In the genomic region with DNA sequence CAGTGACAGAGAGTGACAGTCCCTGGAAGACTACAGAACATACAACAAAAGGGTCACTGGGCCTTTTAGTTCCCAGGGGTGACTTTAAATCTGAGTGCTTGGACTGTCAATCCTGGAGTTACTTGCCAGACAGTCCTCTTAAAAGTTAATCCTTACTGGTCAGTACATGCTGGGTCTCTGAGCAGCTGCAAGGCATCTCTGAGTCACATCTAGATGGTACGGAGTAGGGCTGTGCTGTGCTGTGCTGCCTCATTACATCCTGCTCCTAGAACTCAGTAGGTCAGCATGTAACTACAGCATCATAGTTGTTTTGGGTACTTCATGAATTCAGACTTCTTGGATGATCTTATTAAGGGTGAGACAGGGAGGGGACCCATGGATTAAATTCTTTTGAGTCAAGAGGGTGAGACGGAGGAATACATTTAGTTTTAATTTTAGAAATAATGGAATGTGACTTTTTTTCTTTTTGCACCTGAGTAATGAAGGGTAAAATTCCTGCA, we compare ENCODE assay signal across 11 mouse cellular contexts.
"Had no signal": no experiment of that assay in that cellular context is flagged by ENCODE, and none has a peak within 500 bp of the region (broad histone marks: within the 10 kb centered on the region; RNA-seq: fewer than 3 reads in every experiment).

No protein-coding gene starts in this region.

- H3K27ac ChIP-seq: liver, embryonic 14.5 days; midbrain, embryonic 12.5 days; stomach, embryonic 15.5 days had no signal

- H3K4me2 ChIP-seq: limb, embryonic 12.5 days; midbrain, embryonic 12.5 days; stomach, embryonic 15.5 days had no signal

- H3K9ac ChIP-seq: limb, embryonic 12.5 days; liver, embryonic 14.5 days; midbrain, embryonic 12.5 days; stomach, embryonic 15.5 days had no signal

- H3K4me1 ChIP-seq: limb, embryonic 12.5 days; stomach, embryonic 15.5 days had no signal

- H3K4me3 ChIP-seq: limb, embryonic 12.5 days; midbrain, embryonic 12.5 days; stomach, embryonic 15.5 days had no signal

- H3K36me3 ChIP-seq: limb, embryonic 12.5 days; midbrain, embryonic 12.5 days; stomach, embryonic 15.5 days had no signal

- DNase-seq: kidney, postnatal 36 days; layer of hippocampus, adult 9-11 months; layer of hippocampus, postnatal 36 days; lung, adult 2 months; right cerebral cortex, postnatal 14 days; thymus, adult 2 months; thymus, postnatal 25 days had no signal

- H3K9me3 ChIP-seq: limb, embryonic 12.5 days; midbrain, embryonic 12.5 days; stomach, embryonic 15.5 days had no signal

- H3K27me3 ChIP-seq: limb, embryonic 12.5 days; midbrain, embryonic 12.5 days; stomach, embryonic 15.5 days had no signal
